Mouse (Mus musculus) embryonic fibroblast, embryonic 13.5 days (primary cell): ENCODE results near the gene Csrnp1.

ENCODE experiments used
- CTCF ChIP-seq: IDR thresholded peaks from 2 replicates; pipeline ENCODE4 v1.5.1; 2011; ENCODE audit warnings: mild to moderate bottlenecking, control low read depth, low read length, moderate library complexity, borderline replicate concordance; ENCODE audit not compliant: insufficient read depth
- POLR2A ChIP-seq: IDR thresholded peaks from 2 replicates; pipeline ENCODE4 v1.6.1; 2011; ENCODE audit warnings: low read depth, mild to moderate bottlenecking, control low read depth, low read length, moderate library complexity

- TF ChIP-seq CTCF: no peak
- no peak for TF ChIP-seq POLR2A
Observed at GRCm38 (mm10) chr9:119975286-119975685, 9.2 kb downstream of the Csrnp1 start.
